Mouse (Mus musculus) neural tube, embryonic 11.5 days (tissue): ENCODE measurements around the gene Hmox2. TPM values are rescaled to one million over a fixed set of nuclear protein-coding genes. Genes with fewer than 3 reads are reported as not detected.

ENCODE experiments used
- ATAC-seq: fragments of 200-750 bp; cut with Nextera tagmentation; 2 replicates; pipeline ENCODE4 v1.8.0; 2017; ENCODE audit warnings: moderate number of reproducible peaks, mild to moderate bottlenecking, moderate TSS enrichment, moderate library complexity; ENCODE audit not compliant: insufficient read depth, low FRiP score, low TSS enrichment
- DNase-seq: peaks from one replicate; pipeline ENCODE4 v3.0.0-alpha.2; 2015; ENCODE audit warnings: low spot score
- H3K27ac ChIP-seq: fragments of 300-500 bp; sonication (generic); 2 replicates; pipeline ENCODE4 v1.5.1; 2014; ENCODE audit warnings: low read depth, mild to moderate bottlenecking, low read length
- H3K27me3 ChIP-seq: fragments of 300-500 bp; sonication (generic); 2 replicates; pipeline ENCODE4 v1.6.1; 2014; ENCODE audit warnings: mild to moderate bottlenecking, low read length, mixed read lengths; ENCODE audit not compliant: control insufficient read depth, insufficient read depth
- H3K36me3 ChIP-seq: fragments of 300-500 bp; sonication (generic); 2 replicates; pipeline ENCODE4 v1.6.1; 2014; ENCODE audit warnings: mild to moderate bottlenecking, low read length, moderate library complexity, mixed read lengths; ENCODE audit not compliant: control insufficient read depth, insufficient read depth
- H3K4me1 ChIP-seq: fragments of 300-500 bp; sonication (generic); 2 replicates; pipeline ENCODE4 v1.6.1; 2014; ENCODE audit warnings: low read length, mixed read lengths; ENCODE audit not compliant: control insufficient read depth, insufficient read depth
- H3K4me2 ChIP-seq: fragments of 300-500 bp; sonication (generic); 2 replicates; pipeline ENCODE4 v1.6.1; 2014; ENCODE audit warnings: low read depth, mild to moderate bottlenecking, moderate library complexity
- H3K4me3 ChIP-seq: fragments of 300-500 bp; sonication (generic); 2 replicates; pipeline ENCODE4 v1.5.1; 2014; ENCODE audit warnings: low read depth, low read length
- H3K9ac ChIP-seq: fragments of 300-500 bp; sonication (generic); 2 replicates; pipeline ENCODE4 v1.6.1; 2014; ENCODE audit warnings: mild to moderate bottlenecking, low read length
- H3K9me3 ChIP-seq: fragments of 300-500 bp; sonication (generic); 2 replicates; pipeline ENCODE4 v1.6.1; 2016; ENCODE audit warnings: low read length; ENCODE audit not compliant: control insufficient read depth
- WGBS: fragments of 180-500 bp; shearing (Covaris S2); extraction: QIAGEN DNeasy Blood & Tissue Kit; methylation state at CpG from one replicate; pipeline ENCODE4 v1.1.7; 2014; 5-methylcytosine and 5-hydroxymethylcytosine counted together
- polyA plus RNA-seq: library from polyadenylated mRNA; unstranded; fragments of >200 nt; fragmentation: Nextera tagmentation; extraction: Ambion mirVana; gene quantifications from 2 replicates; pipeline ENCODE4 v1.2.1, GENCODE M21; 2014

Hmox2 gene
- polyA plus RNA-seq, 1 experiment from 2014 or later = 103 TPM

GRCm38 (mm10) chr16:4765852-4766251 lies 39.7 kb downstream of the Hmox2 start:
- 84% methylated on average over 2 of the region's 2 CpGs for WGBS
- H3K36me3 ChIP-seq = peaks cover 20% of the 10 kb centered on the region

GRCm38 (mm10) chr16:4767012-4767790 lies 41.0 kb downstream of the Hmox2 start:
- Histone ChIP-seq H3K36me3 (peaks cover 20% of the 10 kb centered on the region), H3K4me2 (no peak overlapping the region), H3K9me3 (no peaks in the 10 kb centered on the region), H3K9ac (no peak overlapping the region), H3K4me3 (no peak overlapping the region), H3K27ac (no peak overlapping the region), H3K4me1 (no peaks in the 10 kb centered on the region), H3K27me3 (no peaks in the 10 kb centered on the region)
- ATAC-seq = no peak
- no peak for DNase-seq
- WGBS = 91% methylated on average over 6 of the region's 6 CpGs

More at GRCm38 (mm10) chr16:4765852-4766251, 39.7 kb downstream of the Hmox2 start:
- DNase-seq = no peak
- ATAC-seq = no peak
- H3K9ac ChIP-seq = no peak overlapping the region
- no peak overlapping the region for H3K4me2 ChIP-seq
- H3K4me3 ChIP-seq = no peak overlapping the region
- no peak overlapping the region for H3K27ac ChIP-seq
- H3K27me3 ChIP-seq = no peaks in the 10 kb centered on the region
- no peaks in the 10 kb centered on the region for H3K4me1 ChIP-seq
- H3K9me3 ChIP-seq = no peaks in the 10 kb centered on the region

GRCm38 (mm10) chr16:4768719-4769118 lies 42.6 kb downstream of the Hmox2 start:
- WGBS = 94% methylated on average over 5 of the region's 5 CpGs
- no peak for ATAC-seq
- Histone ChIP-seq H3K27me3 (no peaks in the 10 kb centered on the region), H3K9me3 (no peaks in the 10 kb centered on the region), H3K4me2 (no peak overlapping the region), H3K4me1 (no peaks in the 10 kb centered on the region), H3K9ac (no peak overlapping the region), H3K27ac (no peak overlapping the region), H3K36me3 (peaks cover 20% of the 10 kb centered on the region), H3K4me3 (no peak overlapping the region)
- no peak for DNase-seq

GRCm38 (mm10) chr16:4773289-4773970 lies 47.3 kb downstream of the Hmox2 start:
- H3K36me3 ChIP-seq = peaks cover 12% of the 10 kb centered on the region
- H3K4me2 ChIP-seq = no peak overlapping the region
- H3K27me3 ChIP-seq = no peaks in the 10 kb centered on the region
- ATAC-seq = no peak
- H3K4me3 ChIP-seq = no peak overlapping the region
- H3K4me1 ChIP-seq = no peaks in the 10 kb centered on the region
- no peaks in the 10 kb centered on the region for H3K9me3 ChIP-seq
- no peak overlapping the region for H3K27ac ChIP-seq
- no peak overlapping the region for H3K9ac ChIP-seq
- WGBS = 63% methylated on average over 1 of the region's 1 CpGs
- DNase-seq = no peak

- H3K4me3 ChIP-seq = no peak overlapping the region
- DNase-seq = no peak
- H3K36me3 ChIP-seq = no peaks in the 10 kb centered on the region; the same call in 1 of the 2 replicates
- H3K9ac ChIP-seq = no peak overlapping the region
- ATAC-seq = no peak
- H3K4me1 ChIP-seq = no peaks in the 10 kb centered on the region
- H3K27ac ChIP-seq = no peak overlapping the region
- no peaks in the 10 kb centered on the region for H3K27me3 ChIP-seq
- H3K9me3 ChIP-seq = no peaks in the 10 kb centered on the region
- H3K4me2 ChIP-seq = no peak overlapping the region
- WGBS = 95% methylated on average over 3 of the region's 3 CpGs
These were observed 51.2 kb downstream of the Hmox2 start for GRCm38 (mm10) chr16:4777171-4777904.

GRCm38 (mm10) chr16:4777905-4778609 lies 51.9 kb downstream of the Hmox2 start:
- Histone ChIP-seq H3K4me2 (no peak overlapping the region), H3K36me3 (no peaks in the 10 kb centered on the region; the same call in 1 of the 2 replicates), H3K9ac (no peak overlapping the region), H3K4me3 (no peak overlapping the region), H3K27me3 (no peaks in the 10 kb centered on the region), H3K4me1 (no peaks in the 10 kb centered on the region), H3K9me3 (no peaks in the 10 kb centered on the region), H3K27ac (no peak overlapping the region)
- WGBS = 93% methylated on average over 4 of the region's 4 CpGs
- DNase-seq = no peak
- ATAC-seq = no peak

GRCm38 (mm10) chr16:4778940-4779339 lies 52.8 kb downstream of the Hmox2 start:
- no peak for ATAC-seq
- H3K27me3 ChIP-seq = no peaks in the 10 kb centered on the region
- H3K4me3 ChIP-seq = no peak overlapping the region
- 95% methylated on average over 4 of the region's 4 CpGs for WGBS
- H3K4me1 ChIP-seq = no peaks in the 10 kb centered on the region
- no peak for DNase-seq
- H3K36me3 ChIP-seq = no peaks in the 10 kb centered on the region; the same call in 1 of the 2 replicates
- no peak overlapping the region for H3K27ac ChIP-seq
- no peak overlapping the region for H3K9ac ChIP-seq
- no peak overlapping the region for H3K4me2 ChIP-seq
- no peaks in the 10 kb centered on the region for H3K9me3 ChIP-seq

- Histone ChIP-seq H3K36me3 (no peaks in the 10 kb centered on the region; the same call in 1 of the 2 replicates), H3K4me1 (peaks cover 5% of the 10 kb centered on the region), H3K27ac (no peak overlapping the region), H3K4me2 (no peak overlapping the region), H3K9ac (no peak overlapping the region), H3K4me3 (no peak overlapping the region), H3K27me3 (no peaks in the 10 kb centered on the region), H3K9me3 (no peaks in the 10 kb centered on the region)
- whole genome bisulfite sequencing = 90% methylated on average over 5 of the region's 5 CpGs
- ATAC-seq (no peak), DNase-seq (no peak)
These were observed 55.5 kb downstream of the Hmox2 start for GRCm38 (mm10) chr16:4781524-4782196.
